Mouse (Mus musculus): ENCODE data around the gene Tas2r138. TPM values are rescaled to one million over a fixed set of nuclear protein-coding genes. Genes with fewer than 3 reads are reported as not detected.

The Tas2r138 gene
- polyA plus RNA-seq (2017; shearing (Covaris generic)): not detected

GRCm38 (mm10) chr6:40613260-40613852 is at the start of gene Tas2r138:
Gene Tas2r138 (minus strand): TSS chr6:40613310.

GRCm38 (mm10) chr6:40628406-40629000 is 15.4 kb upstream of the Tas2r138 start, which contains the start of gene Mgam:
Gene Mgam (plus strand): TSS chr6:40628831.

GRCm38 (mm10) chr6:40585645-40586044 is 27.5 kb downstream of the Tas2r138 start, which contains the start of gene Clec5a:
Gene Clec5a (minus strand): TSS chr6:40585821.

GRCm38 (mm10) chr6:40569187-40569586 is 43.9 kb downstream of the Tas2r138 start, which contains the start of gene Olfr460:
Gene Olfr460 (plus strand): TSS chr6:40569487.

Other genes with a start within 250 kb of the Tas2r138 start
- gene E330009J07Rik, start 177.2 kb downstream of the Tas2r138 start, polyA plus RNA-seq (2017; shearing (Covaris generic)): 20.1 TPM
- not detected for gene Wee2, start 174.2 kb downstream of the Tas2r138 start, polyA plus RNA-seq (2017; shearing (Covaris generic))
- 121 TPM for gene Ssbp1, start 142.0 kb downstream of the Tas2r138 start, polyA plus RNA-seq (2017; shearing (Covaris generic))
- not detected for gene Tas2r137, start 122.1 kb downstream of the Tas2r138 start, polyA plus RNA-seq (2017; shearing (Covaris generic))
- gene Tas2r108, start 119.8 kb downstream of the Tas2r138 start, polyA plus RNA-seq (2017; shearing (Covaris generic)): not detected
- gene Prss37, start 93.8 kb downstream of the Tas2r138 start, polyA plus RNA-seq (2017; shearing (Covaris generic)): not detected
- gene Olfr461, start 58.3 kb downstream of the Tas2r138 start, polyA plus RNA-seq (2017; shearing (Covaris generic)): not detected
- not detected for gene Olfr460, start 43.8 kb downstream of the Tas2r138 start, polyA plus RNA-seq (2017; shearing (Covaris generic))
- not detected for gene Clec5a, start 27.5 kb downstream of the Tas2r138 start, polyA plus RNA-seq (2017; shearing (Covaris generic))
- 0.10 TPM for gene Mgam, start 15.5 kb upstream of the Tas2r138 start, polyA plus RNA-seq (2017; shearing (Covaris generic))